Mouse (Mus musculus) frontal cortex, postnatal 25 days (tissue): ENCODE data around the gene CN725425.

Source experiments
- DNase-seq, 2 experiments: peaks; one replicate each; pipeline ENCODE4 v3.0.0; 2022; ENCODE audit warnings: low spot score in 2 of 2

CN725425 gene

DNA sequence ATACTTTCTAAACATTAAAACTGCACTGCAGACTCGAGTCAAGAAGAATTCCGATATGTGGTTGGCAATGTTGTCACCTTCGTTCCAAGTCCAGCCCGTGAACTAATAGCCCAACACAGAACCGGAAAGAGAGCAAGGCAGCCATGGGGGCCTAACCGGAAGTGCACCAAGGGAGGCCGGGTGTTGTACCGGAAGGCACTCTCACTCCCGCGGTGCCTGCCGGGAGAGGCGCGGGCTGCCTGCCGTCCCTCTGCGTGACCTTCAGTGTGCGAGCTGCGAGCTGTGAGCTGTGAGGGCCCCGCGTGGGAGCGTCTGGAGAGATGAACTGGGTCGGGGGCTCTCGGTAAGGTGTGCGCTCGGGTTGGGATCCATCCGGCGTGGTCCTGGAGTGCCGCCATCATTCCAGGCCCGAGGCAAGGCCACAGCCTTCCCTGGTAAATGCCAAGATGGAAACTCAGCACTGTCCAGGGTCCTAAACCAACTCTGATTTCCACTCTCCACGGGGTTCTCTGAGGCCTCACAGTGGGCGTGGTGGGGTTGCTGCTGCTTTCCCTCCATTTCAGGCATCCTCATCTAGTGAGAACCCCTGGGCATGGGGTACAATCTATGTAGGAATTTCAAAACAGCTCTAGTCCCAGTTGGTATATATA is at the start of gene CN725425:
Gene CN725425 (plus strand): TSS at position 239 of the 650 bp plus-strand sequence.
- no peak for DNase-seq

GRCm38 (mm10) chr15:91152592-91152991 is 46.7 kb upstream of the CN725425 start:
- no peak for DNase-seq

GRCm38 (mm10) chr15:91153311-91153710 is 46.0 kb upstream of the CN725425 start:
- DNase-seq: no peak

- no peak for DNase-seq
Measured at GRCm38 (mm10) chr15:91161153-91161552, 38.1 kb upstream of the CN725425 start.

DNA sequence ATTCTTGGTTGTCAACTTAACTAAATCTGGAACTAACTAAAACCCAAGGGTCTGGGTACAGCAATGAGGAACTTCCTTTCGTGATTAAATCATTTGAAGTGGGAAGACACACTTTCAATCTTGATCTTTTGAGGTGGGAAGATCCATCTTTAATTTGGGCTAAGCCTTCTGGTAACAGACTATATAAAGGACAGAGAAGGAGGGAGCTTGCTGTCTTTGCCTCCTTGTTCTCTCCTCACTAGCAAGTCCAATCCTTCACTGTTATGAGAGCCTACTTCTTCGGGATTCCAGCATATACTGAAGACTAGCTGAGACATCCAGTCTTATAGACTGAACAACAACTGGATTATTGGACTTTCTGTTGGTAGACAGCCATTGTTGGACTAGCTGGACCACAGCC is 35.8 kb upstream of the CN725425 start:
- DNase-seq: no peak

DNA sequence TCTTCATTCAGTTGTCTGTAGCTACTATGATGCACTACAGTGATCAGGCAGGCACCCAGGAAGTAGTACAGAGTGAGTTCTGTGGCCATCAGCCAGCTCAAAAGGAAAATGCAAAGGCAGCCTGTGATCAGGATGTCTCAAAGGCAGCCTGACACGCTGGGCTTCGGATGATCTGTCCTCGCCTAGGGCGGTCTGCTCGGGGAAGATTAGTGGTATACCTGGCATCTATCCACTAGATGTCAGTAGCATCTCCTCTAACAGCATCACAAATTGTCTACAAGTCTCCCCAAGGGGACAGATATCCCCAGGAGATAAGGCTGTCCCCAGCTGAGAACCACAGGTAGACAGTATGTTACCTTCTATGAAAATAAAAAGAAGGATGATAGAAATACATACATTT is 34.3 kb upstream of the CN725425 start:
- DNase-seq: no peak

DNA sequence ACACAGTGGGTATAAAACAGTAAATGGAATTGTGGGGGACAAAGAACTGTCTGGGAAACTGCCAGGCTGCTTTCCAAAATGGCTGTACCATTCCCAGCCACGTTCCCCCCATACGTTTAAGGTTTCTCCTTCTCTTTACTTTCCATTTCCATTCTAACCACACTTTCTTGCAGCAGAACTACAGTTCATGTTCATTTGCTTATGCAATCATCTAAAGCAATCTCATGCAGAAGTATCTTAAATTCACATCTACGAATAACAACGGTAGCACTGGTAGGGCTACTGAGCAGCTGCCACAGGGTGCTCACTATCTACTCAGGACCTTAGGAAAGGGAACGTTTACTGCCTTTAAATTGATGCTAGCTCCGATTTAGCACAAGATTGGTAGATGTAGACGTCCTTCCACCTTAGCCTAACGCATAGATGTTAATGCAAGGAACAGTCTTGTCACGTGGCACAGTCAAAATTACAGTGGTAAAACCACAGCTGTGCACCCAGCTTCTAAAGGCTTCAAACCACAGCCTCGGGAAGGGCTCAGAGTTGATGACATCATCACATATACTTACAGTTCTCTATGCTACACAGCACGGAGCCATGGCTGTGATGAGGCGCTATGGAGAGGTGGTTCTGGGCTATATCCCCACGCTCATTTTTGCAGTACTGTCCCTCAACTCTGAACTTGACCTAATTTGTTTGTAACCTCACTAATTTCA is 31.3 kb upstream of the CN725425 start:
- DNase-seq: no peak

DNA sequence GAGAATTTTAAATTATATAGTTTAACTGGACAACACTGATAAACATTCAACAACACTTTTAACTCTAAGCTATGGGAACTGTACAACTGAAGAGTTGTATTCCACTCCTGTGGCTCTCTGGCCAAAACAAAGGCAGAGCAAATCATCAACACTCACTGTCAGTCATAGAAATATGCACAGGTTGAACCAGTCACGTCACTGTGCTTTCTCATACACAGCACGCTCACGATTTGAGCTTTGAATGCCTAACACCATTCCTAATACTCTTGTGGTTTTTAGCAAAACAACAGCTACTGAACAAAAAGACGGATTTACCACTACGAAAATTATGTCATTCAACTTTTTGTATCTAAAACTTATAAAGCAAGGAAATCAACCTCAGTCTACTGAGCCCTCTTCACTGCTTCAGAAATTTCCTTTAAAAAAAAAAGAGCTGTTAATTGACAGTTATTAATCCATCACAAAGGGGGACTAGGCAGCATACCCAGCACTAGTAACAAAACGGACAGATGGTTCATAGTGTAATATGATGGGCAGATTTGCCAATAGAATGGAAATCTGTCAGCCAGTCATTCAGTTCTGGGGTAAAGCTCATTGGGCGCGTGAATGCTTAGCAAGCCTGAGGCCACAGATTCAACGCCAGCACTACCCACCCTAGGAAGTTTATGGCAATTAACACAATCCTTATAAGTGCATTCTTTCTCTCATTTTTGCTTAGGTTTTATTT is 28.5 kb upstream of the CN725425 start:
- DNase-seq: no peak

DNA sequence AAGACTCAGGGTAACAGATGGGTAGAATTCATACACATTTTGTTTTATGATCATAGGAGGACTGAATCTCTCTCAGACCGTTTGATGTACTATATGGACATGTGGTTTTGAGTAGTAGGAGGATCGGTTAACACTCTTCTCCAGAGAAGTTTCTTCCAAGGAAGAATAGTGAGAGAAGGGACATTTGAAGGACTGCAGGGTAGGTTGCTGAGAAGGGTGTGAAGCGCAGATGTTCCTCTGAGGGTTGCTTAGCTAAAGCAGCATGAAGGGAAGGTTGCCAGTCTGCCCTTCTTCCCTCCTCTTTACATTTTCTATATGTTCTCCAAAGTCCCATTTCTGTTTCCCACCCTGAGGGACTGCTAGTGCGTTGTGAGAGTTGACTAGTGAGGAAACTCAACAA is 28.0 kb upstream of the CN725425 start:
- no peak for DNase-seq

DNA sequence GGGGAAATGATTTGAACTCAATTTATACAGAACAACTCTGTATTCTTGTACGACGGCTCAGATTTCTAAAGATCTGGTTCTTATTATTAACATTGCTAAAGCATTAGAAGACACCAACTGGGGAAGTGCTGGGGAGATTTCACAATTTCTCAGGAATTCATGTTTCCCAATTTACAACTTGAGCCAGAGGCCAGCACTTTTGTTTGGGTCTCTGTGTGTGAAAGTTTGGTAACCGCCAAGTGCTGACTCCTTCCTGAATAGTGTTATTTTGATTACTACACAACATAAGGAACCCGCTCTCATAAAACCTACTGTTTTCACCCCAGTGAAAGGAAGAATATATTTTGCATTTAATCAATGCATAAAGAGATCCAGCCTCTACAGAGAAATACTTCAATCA is 27.1 kb upstream of the CN725425 start:
- DNase-seq: no peak

- no peak for DNase-seq
Measured at GRCm38 (mm10) chr15:91178656-91179314, 20.5 kb upstream of the CN725425 start.

DNA sequence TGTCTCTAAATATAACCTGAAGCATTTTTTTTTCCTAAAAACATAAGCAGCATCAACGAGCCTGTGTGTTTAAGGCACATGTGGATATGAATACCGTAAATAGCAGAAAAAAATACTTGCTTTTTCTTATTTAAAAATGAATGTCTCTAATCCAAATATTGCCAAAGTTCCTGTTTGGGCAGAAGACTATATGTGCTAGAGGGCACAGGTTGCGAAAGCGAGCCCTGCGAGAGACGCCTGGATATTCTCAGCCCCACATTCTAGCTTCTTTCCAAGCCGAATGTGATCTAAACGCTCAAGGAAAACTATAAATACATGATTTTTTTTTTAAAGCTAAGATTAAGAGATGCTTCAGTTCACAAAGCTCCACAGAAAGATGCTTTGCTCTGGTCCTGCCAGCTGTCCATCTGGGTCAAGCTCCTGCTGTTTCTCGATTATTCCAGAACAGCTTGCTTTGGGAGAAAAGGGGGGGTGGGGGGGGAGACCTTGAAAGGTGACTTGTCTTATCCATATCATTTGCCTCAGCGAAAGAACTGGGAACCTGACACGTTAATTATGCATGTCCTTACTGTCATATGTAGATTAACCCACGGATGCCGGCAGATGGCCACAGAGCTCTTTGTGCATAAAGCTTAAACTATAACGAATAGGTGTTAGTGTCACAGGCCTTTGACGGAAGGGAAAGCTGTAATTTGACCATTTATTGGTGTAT is 19.2 kb upstream of the CN725425 start:
- no peak for DNase-seq

DNA sequence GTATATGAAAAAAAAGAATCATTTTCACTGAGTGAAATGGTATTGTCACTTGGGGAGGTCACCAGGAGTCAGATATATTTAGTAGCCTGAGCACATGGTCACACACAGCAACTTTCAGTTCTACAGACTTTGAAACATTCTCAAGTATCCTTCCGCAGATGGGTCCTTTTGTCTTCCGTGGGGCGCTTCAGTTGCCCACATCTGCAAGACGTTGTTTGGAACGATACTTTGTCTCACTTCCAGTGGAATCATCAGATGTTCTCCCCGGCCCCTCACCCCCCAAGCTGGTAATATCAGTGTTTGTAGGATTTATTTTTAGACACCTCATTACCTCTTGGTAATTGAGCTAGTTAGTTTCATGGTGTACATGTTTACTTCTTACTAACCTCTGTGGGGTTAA is 12.9 kb upstream of the CN725425 start:
- DNase-seq: no peak

DNA sequence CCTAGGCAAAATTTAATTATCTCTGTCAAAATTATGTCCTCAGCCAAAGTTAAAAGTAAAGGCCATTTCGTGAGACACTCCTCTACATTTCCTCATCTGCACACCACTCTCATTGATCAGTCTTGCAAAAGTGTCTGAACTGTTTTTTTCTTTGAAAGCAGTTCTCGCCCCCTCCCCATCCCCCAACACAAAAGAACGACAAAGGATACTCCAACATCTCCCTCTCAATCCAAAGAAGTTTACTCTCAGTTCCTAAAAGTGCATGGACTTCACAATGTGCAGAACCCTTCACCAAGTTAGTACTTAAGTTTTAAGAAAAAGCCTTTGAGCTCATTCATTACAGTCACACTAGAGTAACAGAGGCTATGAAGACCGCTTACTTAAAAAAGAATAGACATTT is 9.3 kb upstream of the CN725425 start:
- DNase-seq: no peak

- DNase-seq: no peak
Measured at GRCm38 (mm10) chr15:91190519-91191207, 8.6 kb upstream of the CN725425 start.

DNA sequence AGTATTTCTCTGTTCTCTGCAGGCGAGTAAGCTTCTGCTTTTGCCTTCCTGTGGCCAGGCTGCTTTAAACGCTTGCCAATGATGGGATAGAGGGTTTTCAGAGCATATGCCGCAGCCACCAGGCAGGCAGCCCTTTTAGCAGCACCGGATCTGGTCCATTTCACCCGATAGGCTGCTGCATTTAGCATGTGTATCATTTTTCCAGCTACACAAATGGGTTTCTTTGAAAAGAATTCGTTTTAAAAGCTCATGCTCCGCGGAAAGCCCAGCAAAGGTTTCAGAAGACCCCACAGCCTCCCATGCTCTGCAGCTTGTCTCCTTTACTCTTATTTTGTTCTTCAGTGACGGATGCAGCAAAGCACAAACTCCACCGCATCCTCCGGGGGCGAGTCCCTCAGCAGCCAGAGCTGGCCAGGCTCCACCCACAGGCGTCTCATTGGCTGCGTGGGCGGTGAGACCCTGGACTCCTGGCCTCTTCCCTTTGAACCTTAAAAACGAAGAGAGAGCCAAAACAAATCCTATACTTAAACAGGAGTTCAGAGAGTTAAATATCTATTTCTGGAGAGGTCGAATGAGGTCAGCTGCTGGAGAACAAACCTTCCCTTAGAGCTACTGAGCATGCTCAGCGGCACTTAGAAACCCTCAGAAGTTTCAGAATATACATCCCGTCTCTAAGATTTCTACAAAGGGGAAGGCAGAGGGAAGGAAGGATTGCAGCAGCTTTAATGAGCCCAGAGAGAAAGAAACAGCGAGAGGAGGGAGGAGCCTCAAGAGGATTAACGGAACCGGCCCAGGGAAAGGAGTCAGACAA is 7.7 kb upstream of the CN725425 start, which contains the start of gene Abcd2:
Gene Abcd2 (minus strand): TSS at position 388 of the 811 bp plus-strand sequence.
- DNase-seq: peak; percentile 58 to 61

DNA sequence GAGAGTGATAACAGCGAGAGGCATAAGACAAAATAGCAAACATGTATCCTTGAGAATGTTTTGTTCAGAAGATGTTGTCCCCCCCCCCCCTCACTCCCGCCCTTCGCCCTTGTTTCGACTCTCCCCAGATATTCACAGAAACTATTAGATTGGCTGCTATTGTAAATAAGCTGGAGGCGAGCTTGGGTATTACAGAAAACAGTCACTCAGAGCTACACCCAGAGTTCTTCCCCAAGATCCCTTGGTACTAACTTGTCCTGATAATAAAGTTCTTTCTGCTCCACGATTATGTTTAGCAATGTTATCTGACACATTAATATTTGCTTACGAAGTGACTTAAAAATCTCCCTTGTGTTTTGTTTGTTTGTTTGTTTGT is 7.1 kb upstream of the CN725425 start:
- no peak for DNase-seq

DNA sequence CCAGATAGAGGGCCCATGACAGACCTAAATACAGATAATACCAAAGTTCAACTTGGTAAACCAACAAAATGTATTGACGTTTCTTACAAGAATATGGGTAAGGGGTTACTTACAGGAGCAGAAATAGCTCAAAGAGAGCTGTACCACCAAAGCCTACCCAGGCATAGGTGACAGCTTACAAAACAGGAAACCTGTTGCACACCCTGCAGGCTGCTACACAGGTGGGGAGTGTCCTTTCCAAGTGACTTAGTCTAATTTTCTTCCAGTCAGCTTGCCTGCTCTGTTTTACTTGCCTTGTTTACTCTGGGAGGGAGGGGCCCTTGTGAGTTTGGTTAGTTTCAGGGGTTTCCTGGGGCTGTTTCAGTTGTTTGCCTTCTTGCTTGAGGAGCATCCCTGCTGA is 1.5 kb downstream of the CN725425 start:
- no peak for DNase-seq

- DNase-seq: no peak
Measured at GRCm38 (mm10) chr15:91202486-91202885, 3.2 kb downstream of the CN725425 start.

- no peak for DNase-seq
Measured at GRCm38 (mm10) chr15:91203521-91203920, 4.2 kb downstream of the CN725425 start.
